Mouse (Mus musculus): Measurements from ENCODE around the gene Heg1. TPM values are rescaled to one million over a fixed set of nuclear protein-coding genes. Genes with fewer than 3 reads are reported as not detected.

Heg1 gene
- total RNA-seq, 2 experiments from 2014 or later = 21.8 to 26.4 TPM

DNA sequence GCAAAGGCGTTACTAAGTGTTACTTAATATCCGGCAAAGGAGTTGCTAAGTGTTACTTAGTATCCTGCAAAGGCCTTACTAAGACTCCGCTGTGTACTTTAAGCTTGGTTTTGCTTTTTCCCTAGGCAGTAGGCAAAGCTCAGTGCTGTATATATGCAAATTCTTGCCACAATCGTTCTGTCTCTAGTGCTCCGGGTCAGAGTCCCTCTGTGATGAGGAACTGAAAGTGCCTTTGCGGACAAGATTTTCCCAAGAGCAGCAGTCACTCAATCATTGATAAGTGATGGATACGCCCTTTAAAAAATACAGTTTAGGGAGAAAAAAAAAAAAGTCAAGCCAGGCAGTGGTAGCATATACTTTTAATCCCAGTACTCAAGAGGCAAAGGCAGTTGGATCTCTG lies 61.3 kb downstream of the Heg1 start:
- DNase-seq = no peak

- DNase-seq = no peak
Measured at GRCm38 (mm10) chr16:33746074-33746676, 62.0 kb downstream of the Heg1 start.

GRCm38 (mm10) chr16:33747346-33747954 lies 63.3 kb downstream of the Heg1 start:
- no peak for DNase-seq

GRCm38 (mm10) chr16:33747994-33748393 lies 63.8 kb downstream of the Heg1 start:
- DNase-seq = no peak

DNA sequence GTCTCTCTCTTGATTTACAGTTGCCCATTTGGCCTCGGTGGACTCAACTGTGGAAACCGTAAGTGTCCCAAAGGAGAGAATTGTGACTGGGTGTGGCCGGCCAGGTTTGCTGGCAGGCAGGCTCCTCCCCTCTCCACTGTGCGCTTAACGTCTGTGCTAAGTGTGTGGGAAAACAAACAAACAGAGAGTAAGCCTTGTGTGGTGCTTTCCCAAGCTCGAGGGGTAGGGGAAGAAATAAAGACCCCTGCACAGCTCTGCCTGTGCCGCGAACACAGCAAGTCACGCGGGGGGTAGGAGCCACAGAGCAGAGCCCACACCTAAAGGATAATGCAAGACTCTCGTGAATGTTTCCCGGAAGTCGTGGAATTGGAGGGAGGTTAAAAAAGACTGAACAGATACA lies 67.0 kb downstream of the Heg1 start:
- DNase-seq = no peak

DNA sequence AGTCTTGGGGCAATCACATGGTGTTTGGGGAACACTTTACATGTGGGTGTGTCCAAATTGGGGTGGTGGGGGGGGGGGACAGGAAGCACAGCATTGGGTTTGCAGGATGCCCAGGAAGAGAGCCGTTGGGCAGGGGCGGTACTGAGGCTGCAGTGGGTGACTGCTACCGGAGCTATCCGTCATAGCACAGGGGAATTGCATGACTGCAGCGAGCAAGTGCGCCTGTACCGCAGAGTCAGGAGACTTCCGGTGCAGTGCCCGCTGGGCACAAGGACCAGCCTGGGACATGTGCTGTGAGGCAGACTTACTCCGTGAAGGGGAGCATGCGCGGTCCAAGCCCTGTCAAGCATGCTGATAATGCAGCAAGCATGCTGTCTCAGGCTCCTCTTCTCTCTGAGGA lies 67.4 kb downstream of the Heg1 start:
- DNase-seq = no peak

- no peak for DNase-seq
Measured at GRCm38 (mm10) chr16:33752904-33753578, 68.9 kb downstream of the Heg1 start.

DNA sequence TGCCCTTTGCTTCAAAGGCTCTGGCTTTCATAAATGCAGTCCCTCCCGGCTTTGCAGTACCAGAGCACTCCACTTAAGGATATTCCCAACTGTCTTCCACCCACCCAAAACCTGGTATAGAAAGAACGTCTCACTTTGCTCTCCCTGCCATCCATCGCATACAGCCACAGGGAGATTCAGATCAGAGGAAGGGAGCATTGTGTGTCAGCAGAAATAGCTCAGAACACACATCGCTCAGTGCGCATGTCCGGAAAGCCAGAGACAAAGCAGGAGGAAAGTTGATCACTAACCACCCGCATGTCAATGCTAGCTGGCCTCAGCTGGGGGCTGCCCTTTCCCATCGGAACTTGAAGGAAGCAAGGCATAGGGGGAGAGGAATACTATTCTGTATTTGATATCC lies 71.1 kb downstream of the Heg1 start:
- no peak for DNase-seq

DNA sequence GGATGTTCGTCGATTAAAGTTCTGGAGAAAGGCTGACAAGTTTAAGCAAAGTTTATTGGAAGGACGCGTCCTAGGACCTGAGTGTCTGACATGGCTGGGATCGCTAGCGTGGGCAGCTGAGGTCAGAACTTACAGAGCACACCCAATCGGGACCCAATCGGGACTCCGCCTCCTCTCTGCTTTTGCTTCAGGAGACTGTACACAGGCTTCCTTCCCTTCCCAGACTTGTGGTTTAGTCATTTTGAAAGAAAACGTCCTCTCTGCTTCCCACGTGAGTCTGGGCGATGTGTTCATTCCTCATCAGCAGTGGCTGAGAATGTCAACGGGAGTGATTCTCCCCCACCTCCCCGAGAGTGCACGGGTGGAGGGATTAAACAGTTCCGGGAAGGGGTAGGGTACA lies 71.8 kb downstream of the Heg1 start:
- no peak for DNase-seq

GRCm38 (mm10) chr16:33756396-33756795 lies 72.2 kb downstream of the Heg1 start:
- no peak for DNase-seq

- DNase-seq = no peak
Measured at GRCm38 (mm10) chr16:33759207-33759606, 75.0 kb downstream of the Heg1 start.

GRCm38 (mm10) chr16:33760542-33760941 lies 76.4 kb downstream of the Heg1 start:
- no peak for DNase-seq

GRCm38 (mm10) chr16:33760996-33761395 lies 76.8 kb downstream of the Heg1 start:
- no peak for DNase-seq

- DNase-seq = no peak
Measured at GRCm38 (mm10) chr16:33764501-33765193, 80.5 kb downstream of the Heg1 start.

GRCm38 (mm10) chr16:33765477-33765876 lies 81.3 kb downstream of the Heg1 start:
- DNase-seq = no peak

DNA sequence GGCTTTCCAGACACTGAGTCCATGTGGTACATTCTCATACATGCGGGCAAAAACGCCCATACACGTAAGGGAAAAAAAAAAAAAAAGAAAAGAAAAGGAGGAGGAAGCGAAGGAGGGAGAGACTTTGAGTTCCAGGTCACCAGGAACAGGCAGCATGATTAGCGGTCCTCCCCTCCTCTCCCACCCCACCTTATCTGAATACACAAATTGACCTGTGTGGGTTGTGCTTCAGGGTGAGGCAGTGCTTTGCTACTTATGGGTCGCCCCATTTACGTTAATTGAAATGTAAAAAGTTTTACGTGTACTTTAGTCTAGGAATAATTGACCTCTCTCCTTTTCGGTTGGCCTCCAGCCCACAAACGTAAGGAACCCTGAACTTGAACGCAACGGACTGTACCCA lies 82.1 kb downstream of the Heg1 start:
- DNase-seq = no peak

- DNase-seq = no peak
Measured at GRCm38 (mm10) chr16:33766757-33767156, 82.6 kb downstream of the Heg1 start.

DNA sequence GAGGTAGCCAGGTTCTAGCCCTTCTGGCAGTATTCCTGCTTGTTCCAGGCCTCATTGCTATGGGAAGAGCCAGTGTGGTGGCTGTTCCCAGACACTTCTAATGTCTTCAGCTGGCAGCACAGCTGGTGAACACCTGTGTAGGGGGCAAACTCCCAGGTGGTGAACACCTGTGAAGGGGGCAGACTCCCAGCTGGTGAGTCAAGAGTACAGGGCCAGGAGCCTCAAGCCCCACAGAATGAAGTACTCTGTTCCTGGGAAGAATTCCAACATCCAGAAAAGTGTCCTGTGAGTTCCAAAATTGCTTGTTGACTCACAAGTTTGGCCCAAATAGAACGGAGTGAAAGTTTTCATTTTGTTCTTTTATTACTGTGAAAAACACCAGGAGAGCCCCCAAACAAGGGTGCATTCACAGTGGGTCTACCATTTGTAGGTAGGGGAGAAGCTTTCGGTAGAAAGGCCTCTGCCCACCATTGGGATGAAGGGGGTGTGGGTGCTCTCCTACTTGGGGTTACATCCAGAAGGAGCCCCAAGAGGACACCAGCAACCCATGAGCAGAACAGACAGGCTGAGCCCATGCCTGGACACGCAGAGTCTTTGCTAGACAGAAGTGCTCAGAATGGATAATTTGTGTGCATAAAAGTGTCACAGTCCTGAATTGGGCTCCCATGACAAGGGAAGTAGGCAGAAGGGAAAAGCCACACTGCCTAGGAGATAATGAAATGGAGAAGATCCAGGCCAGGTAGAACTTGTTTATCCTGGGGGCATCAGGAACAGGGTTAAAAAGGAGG lies 84.5 kb downstream of the Heg1 start:
- no peak for DNase-seq

GRCm38 (mm10) chr16:33769848-33770247 lies 85.7 kb downstream of the Heg1 start:
- DNase-seq = no peak

DNA sequence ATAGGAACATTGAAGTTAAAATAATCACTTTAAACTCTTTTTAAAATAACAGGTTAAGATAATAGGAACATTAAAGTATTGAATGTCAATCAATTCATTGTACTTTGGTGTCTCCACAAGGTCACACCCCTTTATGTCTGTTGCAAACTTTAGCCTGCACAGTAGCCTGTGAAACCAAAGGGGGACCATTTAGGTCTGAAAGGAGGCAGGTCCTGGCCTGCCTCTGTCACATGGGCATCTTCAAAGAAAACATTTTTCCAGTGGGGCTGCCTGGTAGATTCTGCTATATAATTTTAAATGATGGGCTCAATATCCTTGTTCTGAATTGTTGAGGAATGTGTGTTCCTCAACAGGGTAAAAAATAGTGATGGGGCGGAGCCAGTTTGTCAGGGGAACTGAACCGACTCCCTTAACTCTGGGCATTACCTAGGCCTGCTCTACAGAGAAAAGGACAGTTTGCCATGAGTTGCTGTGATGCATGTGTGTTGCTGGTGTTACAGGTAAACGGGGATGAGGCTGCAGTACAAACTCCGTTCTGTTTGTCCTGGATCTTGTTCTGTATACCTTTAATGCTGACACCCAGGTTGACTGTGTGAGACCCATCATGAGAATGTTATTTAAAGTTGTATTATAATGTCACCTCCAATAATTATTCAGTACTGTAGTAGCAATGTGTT lies 86.7 kb downstream of the Heg1 start:
- no peak for DNase-seq

- DNase-seq = no peak
Measured at GRCm38 (mm10) chr16:33772809-33773208, 88.6 kb downstream of the Heg1 start.

DNA sequence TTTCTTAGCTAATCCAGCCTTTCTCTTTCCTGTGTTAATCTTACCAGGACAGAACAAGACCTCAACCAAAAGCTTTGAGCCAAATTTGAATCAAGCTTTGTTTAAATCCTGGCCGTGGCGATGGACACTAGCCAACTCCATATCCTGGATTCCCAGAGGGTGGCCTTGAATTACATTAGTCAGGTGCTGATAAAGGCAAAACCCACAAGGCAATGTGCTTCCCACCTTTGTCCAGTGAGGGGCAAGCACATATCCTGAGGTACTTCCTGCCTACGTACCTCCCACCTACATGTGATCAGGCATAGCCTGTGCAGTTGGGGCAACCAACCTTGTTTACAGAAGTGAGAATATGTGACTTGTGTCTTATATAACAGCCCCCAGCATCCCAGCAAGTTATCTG lies 90.8 kb downstream of the Heg1 start:
- DNase-seq = no peak
